Mouse (Mus musculus): ENCODE measurements around the gene Epsti1. TPM values are rescaled to one million over a fixed set of nuclear protein-coding genes. Genes with fewer than 3 reads are reported as not detected.

Epsti1 gene
- total and polyA plus RNA-seq, 3 experiments, result not detected

GRCm38 (mm10) chr14:77929139-77929678 lies 25.2 kb downstream of the Epsti1 start:
- Histone ChIP-seq H3K9ac (ENCODE audit: control insufficient read depth, low read depth, low read length, poor library complexity, severe bottlenecking) (no peak overlapping the region), H3K4me3 (ENCODE audit: control insufficient read depth in 1 of 2, insufficient read depth in 1 of 2, low read depth in 2 of 2, low read length in 2 of 2) (no peak overlapping the region), H3K27me3 (ENCODE audit: control insufficient read depth in 1 of 2, insufficient read depth in 2 of 2, low read length in 2 of 2) (no peaks in the 10 kb centered on the region), H3K4me1 (ENCODE audit: control insufficient read depth in 1 of 2, insufficient read depth in 2 of 2, low read length in 2 of 2) (no peaks in the 10 kb centered on the region), H3K79me2 (ENCODE audit: control insufficient read depth, insufficient read depth, low read length, poor library complexity) (no peaks in the 10 kb centered on the region), H3K27ac (ENCODE audit: control insufficient read depth, low read depth, low read length) (no peak overlapping the region), H3K9me3 (replicated peaks; ENCODE audit: insufficient read depth, low read length) (no peaks in the 10 kb centered on the region), H3K36me3 (ENCODE audit: control insufficient read depth in 1 of 2, insufficient read depth in 2 of 2, low read length in 2 of 2) (no peaks in the 10 kb centered on the region)
- TF ChIP-seq UBTF (IDR thresholded peaks at IDR 0.05; ENCODE audit: borderline replicate concordance, insufficient read depth, low read depth, low read length) (no peak), SIN3A (IDR thresholded peaks at IDR 0.05; ENCODE audit: low read length) (no peak), E2F4 (IDR thresholded peaks at IDR 0.05; ENCODE audit: borderline replicate concordance, low read depth, low read length) (no peak), MYC (IDR thresholded peaks at IDR 0.05; ENCODE audit: low read depth, low read length) (no peak), ZNF384 (IDR thresholded peaks at IDR 0.05; ENCODE audit: low read depth, low read length) (no peak), KAT2A (conservative IDR thresholded peaks at IDR 0.05; ENCODE audit: low read depth, low read length) (no peak), HCFC1 (IDR thresholded peaks at IDR 0.05; ENCODE audit: low read depth, low read length) (no peak), ELF1 (IDR thresholded peaks at IDR 0.05; ENCODE audit: low read depth, low read length) (no peak), ZC3H11A (IDR thresholded peaks at IDR 0.05; ENCODE audit: low read depth, low read length) (no peak), MEF2A (IDR thresholded peaks at IDR 0.05; ENCODE audit: extremely low read depth, insufficient replicate concordance, low read depth, low read length, poor library complexity, severe bottlenecking) (no peak), ZMIZ1 (IDR thresholded peaks at IDR 0.05; ENCODE audit: low read depth, low read length) (no peak), CHD2 (IDR thresholded peaks at IDR 0.05; ENCODE audit: low read length) (no peak), GATA1 (IDR thresholded peaks at IDR 0.05; ENCODE audit: low read depth, low read length) (no peak), MYB (IDR thresholded peaks at IDR 0.05; ENCODE audit: low read depth, low read length) (no peak), MAFK (IDR thresholded peaks at IDR 0.05; ENCODE audit: borderline replicate concordance, low read depth, low read length) (no peak), TBP (IDR thresholded peaks at IDR 0.05; ENCODE audit: low read depth, low read length) (no peak), TCF12 (IDR thresholded peaks at IDR 0.05; ENCODE audit: low read depth, low read length) (no peak), GABPA (IDR thresholded peaks at IDR 0.05; ENCODE audit: low read depth, low read length) (no peak), MAZ (IDR thresholded peaks at IDR 0.05; ENCODE audit: low read depth, low read length) (no peak), RAD21 (IDR thresholded peaks at IDR 0.05; ENCODE audit: low read depth, low read length) (no peak)
- DNase-seq (ENCODE audit: low read depth, low spot score), result peak; percentile 16
